Mouse (Mus musculus) limb, embryonic 10.5 days (tissue): ENCODE results near the gene Sec11a. TPM values are rescaled to one million over a fixed set of nuclear protein-coding genes. Genes with fewer than 3 reads are reported as not detected.
"Not testable (repeated sequence)": the region's sequence is repeated elsewhere in the genome, so short reads cannot be mapped to it uniquely, and the experiment has no call there.

ENCODE experiments used
- DNase-seq: peaks from one replicate; pipeline ENCODE4 v3.0.0-alpha.2; 2017; ENCODE audit warnings: low spot score
- H3K27ac ChIP-seq: fragments of 300-500 bp; sonication (generic); 2 replicates; pipeline ENCODE4 v1.5.1; 2016; ENCODE audit warnings: mild to moderate bottlenecking
- H3K27me3 ChIP-seq: fragments of 300-500 bp; sonication (generic); 2 replicates; pipeline ENCODE4 v1.6.1; 2016; ENCODE audit warnings: low read depth, mild to moderate bottlenecking; ENCODE audit not compliant: poor library complexity, severe bottlenecking
- H3K36me3 ChIP-seq: fragments of 300-500 bp; sonication (generic); 2 replicates; pipeline ENCODE4 v1.6.1; 2016; ENCODE audit warnings: mild to moderate bottlenecking, moderate library complexity
- H3K4me1 ChIP-seq: fragments of 300-500 bp; sonication (generic); 2 replicates; pipeline ENCODE4 v1.6.1; 2016
- H3K4me3 ChIP-seq: fragments of 300-500 bp; sonication (generic); 2 replicates; pipeline ENCODE4 v1.5.1; 2016; ENCODE audit warnings: mild to moderate bottlenecking, moderate library complexity
- H3K9me3 ChIP-seq: fragments of 300-500 bp; sonication (generic); replicated peaks from 2 replicates; pipeline ENCODE4 v1.6.1; 2016; ENCODE audit warnings: mild to moderate bottlenecking
- WGBS: fragments of 180-500 bp; shearing (Covaris S2); methylation state at CpG from one replicate; pipeline ENCODE4 v1.1.7; 2016; 5-methylcytosine and 5-hydroxymethylcytosine counted together
- polyA plus RNA-seq: library from polyadenylated mRNA; unstranded; fragments of >200 nt; fragmentation: Nextera tagmentation; extraction: Ambion mirVana; gene quantifications from 2 replicates; pipeline ENCODE4 v1.2.1, GENCODE M21; 2016

Sec11a gene
- polyA plus RNA-seq, 1 experiment from 2014 or later, result 201 TPM

DNA sequence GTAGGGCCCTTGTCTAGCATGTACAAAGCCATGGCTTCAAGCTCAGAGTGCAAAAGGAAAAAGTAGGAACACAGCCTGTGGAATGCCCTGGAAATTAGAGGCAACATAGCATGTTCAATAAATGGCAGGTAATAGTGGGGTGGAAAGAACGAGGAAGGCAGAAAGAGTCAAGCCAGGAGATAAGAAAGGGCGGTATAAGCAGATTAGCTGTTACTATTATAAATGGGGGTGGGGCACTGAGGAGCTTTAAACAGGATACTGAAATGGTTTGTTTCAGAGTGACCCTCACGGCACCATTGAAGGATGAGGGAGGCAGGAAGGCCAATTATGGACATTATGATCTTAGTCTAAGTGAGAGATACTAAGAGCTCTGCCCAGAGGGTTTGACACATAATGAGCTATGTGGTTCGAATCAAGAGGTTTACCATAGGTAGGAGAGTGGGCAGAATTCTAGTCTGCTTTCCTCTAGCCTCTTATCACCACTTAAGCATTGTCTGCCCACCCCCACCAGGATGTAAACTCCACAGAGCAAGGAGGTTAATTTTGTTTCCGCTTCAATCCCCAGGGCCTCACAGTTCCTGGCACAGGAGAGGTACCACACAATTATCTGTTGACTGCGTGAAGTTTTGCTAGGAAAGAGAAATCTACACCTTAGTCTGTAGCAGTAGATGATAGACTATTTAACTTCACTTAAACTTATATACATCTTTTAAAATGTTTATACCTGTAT lies 39.0 kb upstream of the Sec11a start:
- no peaks in the 10 kb centered on the region for H3K9me3 ChIP-seq
- H3K4me1 ChIP-seq, result peaks cover 8% of the 10 kb centered on the region
- 67% methylated on average over 6 of the region's 6 CpGs for WGBS
- no peak overlapping the region for H3K27ac ChIP-seq
- H3K27me3 ChIP-seq, result no peaks in the 10 kb centered on the region
- no peak for DNase-seq
- no peaks in the 10 kb centered on the region for H3K36me3 ChIP-seq
- no peak overlapping the region for H3K4me3 ChIP-seq

GRCm38 (mm10) chr7:80980566-80980965 lies 33.0 kb upstream of the Sec11a start:
- 90% methylated on average over 11 of the region's 11 CpGs for WGBS
- H3K9me3 ChIP-seq, result no peaks in the 10 kb centered on the region

GRCm38 (mm10) chr7:80973638-80974015 lies 26.0 kb upstream of the Sec11a start:
- not testable (repeated sequence) for H3K27me3 ChIP-seq, H3K9me3 ChIP-seq, H3K4me3 ChIP-seq, H3K4me1 ChIP-seq, H3K27ac ChIP-seq, DNase-seq, H3K36me3 ChIP-seq
- 79% methylated on average over 3 of the region's 3 CpGs for WGBS

More at GRCm38 (mm10) chr7:80980566-80980965, 33.0 kb upstream of the Sec11a start:
- DNase-seq, result no peak
- no peaks in the 10 kb centered on the region for H3K27me3 ChIP-seq
- H3K27ac ChIP-seq, result no peak overlapping the region
- no peaks in the 10 kb centered on the region for H3K36me3 ChIP-seq
- no peak overlapping the region for H3K4me3 ChIP-seq
- peaks cover 3% of the 10 kb centered on the region; the same call in 1 of the 2 replicates for H3K4me1 ChIP-seq

DNA sequence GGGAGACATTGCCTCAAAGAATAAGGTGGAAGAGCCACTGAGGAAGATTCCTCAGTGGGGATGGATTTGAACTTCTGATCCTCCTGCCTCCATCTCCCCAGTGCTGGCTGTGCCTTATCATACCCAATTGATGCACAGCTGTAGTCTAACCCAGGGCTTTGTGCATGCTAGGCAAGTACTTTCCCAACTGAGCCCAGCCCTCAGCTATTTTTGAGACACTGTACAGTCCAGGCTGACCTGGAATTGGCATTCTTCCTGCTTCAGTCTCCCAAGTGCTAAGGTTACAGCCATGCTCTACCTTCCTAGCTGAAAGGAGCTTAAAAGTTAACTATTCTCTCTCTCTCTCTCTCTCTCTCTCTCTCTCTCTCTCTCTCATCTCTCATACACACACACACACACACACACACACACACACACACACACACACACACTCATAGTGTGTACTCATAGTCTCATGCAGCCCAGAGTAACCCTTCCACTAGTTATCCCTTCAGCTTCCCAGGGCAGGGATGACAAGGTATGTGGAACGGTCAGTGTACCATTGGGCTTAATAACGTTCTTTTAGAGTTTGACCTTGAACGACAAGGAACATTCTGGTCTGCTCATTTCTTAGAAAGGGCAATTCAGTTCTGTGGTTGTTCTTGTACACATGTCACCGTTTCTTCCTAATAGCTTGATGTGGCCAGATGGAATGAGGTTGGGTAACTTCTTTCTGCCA lies 25.5 kb upstream of the Sec11a start:
- not testable (repeated sequence) for H3K27ac ChIP-seq, H3K9me3 ChIP-seq, H3K36me3 ChIP-seq, DNase-seq, H3K27me3 ChIP-seq, H3K4me3 ChIP-seq, H3K4me1 ChIP-seq
- 86% methylated on average over 4 of the region's 4 CpGs for whole genome bisulfite sequencing

- WGBS, result 86% methylated on average over 5 of the region's 5 CpGs
- no peaks in the 10 kb centered on the region for H3K4me1 ChIP-seq
- no peak overlapping the region for H3K4me3 ChIP-seq
- H3K36me3 ChIP-seq, result no peaks in the 10 kb centered on the region
- no peak overlapping the region for H3K27ac ChIP-seq
- H3K9me3 ChIP-seq, result no peaks in the 10 kb centered on the region
- DNase-seq, result no peak
- no peaks in the 10 kb centered on the region for H3K27me3 ChIP-seq
Measured at GRCm38 (mm10) chr7:80972082-80972481, 24.5 kb upstream of the Sec11a start.

DNA sequence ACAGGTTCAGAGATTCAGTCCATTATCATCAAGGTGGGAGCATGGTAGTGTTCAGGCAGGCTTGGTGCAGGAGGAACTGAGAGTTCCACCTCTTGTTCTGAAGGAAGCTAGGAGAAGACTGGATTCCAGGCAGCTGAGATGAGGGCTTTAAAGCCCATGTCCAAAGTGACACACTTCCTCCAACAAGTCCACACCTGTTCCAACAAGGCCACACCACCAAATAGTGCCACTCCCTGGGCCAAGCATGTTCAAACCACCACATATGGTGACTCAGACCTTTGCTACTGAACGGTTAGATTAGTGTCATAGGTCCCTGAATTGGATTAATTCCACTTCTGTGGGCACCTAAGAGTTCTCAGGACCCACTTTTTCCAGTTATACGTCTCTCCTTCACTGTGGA lies 23.8 kb upstream of the Sec11a start:
- no peaks in the 10 kb centered on the region for H3K4me1 ChIP-seq
- 87% methylated on average over 2 of the region's 2 CpGs for WGBS

GRCm38 (mm10) chr7:80970913-80971312 lies 23.3 kb upstream of the Sec11a start:
- H3K4me3 ChIP-seq, result no peak overlapping the region
- WGBS, result 64% methylated on average over 3 of the region's 3 CpGs
- no peak for DNase-seq

More for the DNA sequence above, 23.8 kb upstream of the Sec11a start:
- no peak for DNase-seq
- H3K4me3 ChIP-seq, result no peak overlapping the region
- H3K27ac ChIP-seq, result no peak overlapping the region
- H3K36me3 ChIP-seq, result no peaks in the 10 kb centered on the region
- H3K27me3 ChIP-seq, result no peaks in the 10 kb centered on the region
- H3K9me3 ChIP-seq, result no peaks in the 10 kb centered on the region

GRCm38 (mm10) chr7:80962799-80963198 lies 15.2 kb upstream of the Sec11a start:
- no peak for DNase-seq
- H3K36me3 ChIP-seq, result no peaks in the 10 kb centered on the region
- no peak overlapping the region for H3K27ac ChIP-seq
- H3K4me1 ChIP-seq, result no peaks in the 10 kb centered on the region
- no peaks in the 10 kb centered on the region for H3K9me3 ChIP-seq
- no peak overlapping the region for H3K4me3 ChIP-seq
- 78% methylated on average over 6 of the region's 6 CpGs for WGBS
- H3K27me3 ChIP-seq, result no peaks in the 10 kb centered on the region

More at GRCm38 (mm10) chr7:80970913-80971312, 23.3 kb upstream of the Sec11a start:
- Histone ChIP-seq H3K27ac (no peak overlapping the region), H3K36me3 (no peaks in the 10 kb centered on the region), H3K9me3 (no peaks in the 10 kb centered on the region), H3K27me3 (no peaks in the 10 kb centered on the region), H3K4me1 (no peaks in the 10 kb centered on the region)

- Histone ChIP-seq H3K27ac (no peak overlapping the region), H3K9me3 (no peaks in the 10 kb centered on the region), H3K4me3 (no peak overlapping the region), H3K27me3 (no peaks in the 10 kb centered on the region), H3K4me1 (no peaks in the 10 kb centered on the region), H3K36me3 (no peaks in the 10 kb centered on the region)
- DNase-seq, result no peak
- WGBS, result 91% methylated on average over 3 of the region's 3 CpGs
Measured at GRCm38 (mm10) chr7:80959003-80959402, 11.4 kb upstream of the Sec11a start.

DNA sequence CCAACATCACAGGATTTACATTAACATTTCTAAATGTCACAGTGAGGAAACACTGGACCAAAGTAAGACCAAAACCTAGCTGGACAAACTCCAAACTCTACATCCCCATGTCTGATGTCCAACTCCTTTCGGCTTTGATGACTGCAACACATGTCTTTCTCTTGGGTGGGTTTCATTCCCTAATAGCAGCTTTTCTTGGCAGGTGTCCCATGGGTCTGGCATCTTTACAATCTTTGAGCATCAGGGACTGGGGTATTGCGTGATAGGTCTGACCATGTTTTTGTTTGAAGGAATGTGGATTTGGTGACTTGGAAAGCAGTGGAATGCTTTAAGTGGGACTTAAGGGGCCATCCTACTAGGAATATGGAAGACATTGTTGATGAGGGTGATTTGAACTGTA lies 9.3 kb upstream of the Sec11a start:
- WGBS, result 90% methylated on average over 2 of the region's 2 CpGs
- Histone ChIP-seq H3K9me3 (no peaks in the 10 kb centered on the region), H3K27ac (no peak overlapping the region), H3K27me3 (no peaks in the 10 kb centered on the region), H3K36me3 (no peaks in the 10 kb centered on the region), H3K4me3 (no peak overlapping the region), H3K4me1 (no peaks in the 10 kb centered on the region)
- DNase-seq, result no peak

DNA sequence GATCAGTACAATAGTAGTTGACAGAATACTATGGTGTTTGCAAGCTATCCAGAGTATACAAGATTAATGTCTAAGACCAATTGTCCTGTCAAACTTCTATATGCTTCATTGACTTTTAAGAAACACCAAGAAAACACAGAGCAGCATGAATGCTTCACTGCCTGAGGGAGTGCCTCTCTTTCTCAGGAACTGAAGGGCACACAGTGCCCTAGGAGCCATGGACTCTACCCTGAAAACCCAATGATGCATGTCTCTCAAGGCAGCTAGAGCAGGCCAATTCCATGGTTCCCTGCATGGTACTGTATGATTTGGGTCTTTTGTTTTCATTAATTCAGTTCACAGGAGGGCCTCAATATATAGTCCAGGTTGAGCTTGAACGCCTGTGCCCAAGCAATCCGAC lies 6.7 kb upstream of the Sec11a start:
- no peak overlapping the region for H3K27ac ChIP-seq
- H3K27me3 ChIP-seq, result no peaks in the 10 kb centered on the region
- no peaks in the 10 kb centered on the region for H3K9me3 ChIP-seq
- DNase-seq, result no peak
- H3K4me1 ChIP-seq, result no peaks in the 10 kb centered on the region
- H3K4me3 ChIP-seq, result no peak overlapping the region
- H3K36me3 ChIP-seq, result no peaks in the 10 kb centered on the region
- WGBS, result 71% methylated on average over 2 of the region's 2 CpGs

DNA sequence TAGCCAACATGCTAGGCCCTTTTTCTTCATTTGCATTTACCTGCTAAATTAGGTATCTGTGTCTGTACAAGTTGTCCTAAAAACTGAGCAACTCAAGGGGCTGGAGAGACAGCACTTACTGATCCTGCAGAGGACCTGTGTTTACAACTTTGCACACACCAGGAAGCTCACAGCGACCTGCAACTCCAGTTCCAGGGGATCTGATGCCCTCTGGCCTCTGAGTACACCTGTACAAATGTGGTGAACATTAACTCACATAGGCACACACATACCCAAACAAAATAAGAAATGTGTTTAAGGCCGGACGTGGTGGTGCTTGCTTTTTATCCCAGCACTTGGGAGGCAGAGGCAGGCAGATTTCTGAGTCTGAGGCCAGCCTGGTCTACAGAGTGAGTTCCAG lies 4.6 kb upstream of the Sec11a start:
- Histone ChIP-seq H3K27ac (no peak overlapping the region), H3K9me3 (no peaks in the 10 kb centered on the region), H3K4me3 (no peak overlapping the region), H3K36me3 (no peaks in the 10 kb centered on the region), H3K4me1 (peaks cover 6% of the 10 kb centered on the region), H3K27me3 (no peaks in the 10 kb centered on the region)
- no peak for DNase-seq
- WGBS, result 70% methylated on average over 3 of the region's 3 CpGs

GRCm38 (mm10) chr7:80951461-80951860 lies 3.9 kb upstream of the Sec11a start:
- Histone ChIP-seq H3K27ac (no peak overlapping the region), H3K4me1 (peaks cover 10% of the 10 kb centered on the region), H3K4me3 (no peak overlapping the region), H3K36me3 (no peaks in the 10 kb centered on the region), H3K9me3 (no peaks in the 10 kb centered on the region), H3K27me3 (no peaks in the 10 kb centered on the region)
- 89% methylated on average over 4 of the region's 4 CpGs for WGBS
- DNase-seq, result no peak
